Mouse (Mus musculus) frontal cortex, postnatal 36 days (tissue): ENCODE results near the gene Tmem41a.

ENCODE experiments used
- DNase-seq, 2 experiments: peaks; one replicate each; pipeline ENCODE4 v3.0.0; 2022; ENCODE audit warnings: low spot score in 2 of 2

Tmem41a gene

DNA sequence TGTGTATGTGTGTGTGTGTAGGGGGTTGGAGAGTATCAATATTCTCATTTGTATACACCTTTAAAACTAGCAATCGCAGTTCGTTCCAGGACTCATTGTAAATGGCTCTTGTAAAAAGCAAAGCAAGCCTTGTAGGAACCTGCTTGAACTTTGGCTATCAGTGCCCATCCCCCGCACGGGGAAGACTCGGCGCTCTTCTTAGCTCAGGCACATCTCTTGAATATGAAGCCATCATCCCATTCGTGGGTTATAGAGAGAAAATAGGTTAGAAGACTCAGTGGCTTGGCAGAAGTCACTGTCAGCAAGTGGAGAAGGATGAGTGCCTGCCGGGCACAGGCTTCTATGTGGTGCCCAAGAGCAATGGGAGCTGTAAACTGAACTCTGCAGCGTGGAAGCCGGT lies 42.7 kb downstream of the Tmem41a start:
- DNase-seq, result no peak

DNA sequence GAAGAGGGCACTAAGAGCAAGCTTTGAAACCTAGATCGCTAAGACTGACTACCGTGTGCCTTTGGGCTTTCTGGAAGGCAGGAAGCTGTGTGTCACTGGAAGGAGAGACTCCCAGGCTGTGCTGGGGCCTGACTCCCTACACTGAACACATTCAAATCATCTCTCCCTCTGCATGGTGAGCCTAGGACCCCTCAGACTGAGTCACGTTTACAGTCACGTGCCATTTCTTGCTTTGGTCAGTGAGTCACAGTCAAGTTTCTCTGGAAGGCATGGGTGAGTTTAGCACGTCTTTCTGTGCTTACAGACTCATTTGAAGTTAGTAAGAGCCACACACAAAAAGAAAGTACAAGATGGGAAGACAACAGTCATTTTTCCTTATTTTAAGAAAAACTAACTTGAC lies 46.1 kb downstream of the Tmem41a start:
- DNase-seq, result no peak

DNA sequence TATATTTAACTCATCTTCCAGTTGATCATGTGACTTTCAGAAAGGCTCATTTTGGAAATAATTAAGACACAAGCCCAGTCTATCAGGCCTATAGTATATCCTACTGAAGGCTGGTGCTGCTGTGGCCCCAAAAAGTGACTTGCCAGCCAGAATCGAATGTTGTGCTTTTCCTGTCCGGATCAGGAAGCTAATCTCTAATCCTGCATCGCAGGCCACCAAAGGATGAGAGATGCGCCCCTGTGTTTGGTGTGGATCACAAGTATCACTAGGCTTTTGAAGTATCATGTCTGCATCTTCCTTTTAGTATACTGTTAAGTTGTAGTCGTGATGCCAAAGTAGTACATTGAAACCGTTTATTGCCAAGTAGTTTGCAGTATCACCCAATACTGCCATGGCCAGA lies 53.5 kb downstream of the Tmem41a start:
- DNase-seq, result no peak

DNA sequence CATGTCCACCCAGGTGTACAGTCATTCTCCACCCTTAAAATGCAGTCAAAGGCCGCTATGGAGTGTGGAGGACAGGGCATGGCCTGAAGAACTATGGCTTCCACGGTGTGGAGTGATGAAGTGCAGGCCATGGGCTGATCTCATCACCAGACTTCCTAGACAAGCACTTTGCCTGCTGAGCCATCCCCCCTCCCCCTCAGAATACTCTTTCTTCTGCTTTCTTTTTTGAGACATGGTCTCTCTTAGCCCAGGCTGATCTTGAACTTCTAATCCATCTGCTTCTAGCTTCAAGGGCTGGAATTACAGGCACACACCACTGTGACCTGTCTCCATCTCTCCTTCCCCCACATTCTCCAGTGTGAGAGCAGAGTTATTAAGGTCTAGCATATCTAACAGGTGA lies 59.8 kb downstream of the Tmem41a start:
- no peak for DNase-seq
